9 mouse cellular contexts compared by ENCODE assay signal in genomic region chr1:40115271-40115670, GRCm38 (mm10). TPM values are rescaled to one million over a fixed set of nuclear protein-coding genes. Genes with fewer than 3 reads are reported as not detected.
DNase-seq lines count a peak whose midpoint lies in the region; ATAC-seq and TF ChIP-seq lines count a peak whose summit lies in the region.
"Had no signal": no experiment of that assay in that cellular context is flagged by ENCODE, and none has a peak within 500 bp of the region (broad histone marks: within the 10 kb centered on the region; RNA-seq: fewer than 3 reads in every experiment).

No protein-coding gene starts in this region.

- H3K4me2 ChIP-seq in hindbrain, embryonic 11.5 days (replicated peaks; ENCODE audit: low read depth, low read length), result no peak overlapping the region
- H3K4me2 ChIP-seq: limb, embryonic 15.5 days had no signal

- TF ChIP-seq CTCF in testis, adult 2 months (IDR thresholded peaks at IDR 0.05; ENCODE audit: control insufficient read depth, insufficient read depth, insufficient replicate concordance, low read depth, low read length), result peak; percentile 30; the same call in 1 of the 2 replicates

- no peak overlapping the region for H3K9ac ChIP-seq in hindbrain, embryonic 11.5 days (ENCODE audit: low read depth, low read length)
- H3K9ac ChIP-seq: limb, embryonic 15.5 days had no signal

- no peak overlapping the region for H3K27ac ChIP-seq in hindbrain, embryonic 11.5 days (ENCODE audit: low read depth, low read length)
- H3K27ac ChIP-seq in hindbrain, embryonic 10.5 days, result no peak overlapping the region
- no peak overlapping the region for H3K27ac ChIP-seq in testis, adult 2 months (ENCODE audit: control insufficient read depth, insufficient read depth, low read depth, low read length)
- H3K27ac ChIP-seq: limb, embryonic 15.5 days had no signal

- ATAC-seq in hindbrain, embryonic 11.5 days (ENCODE audit: low FRiP score), result no peak
- peak; percentile 60; the same call in 1 of the 2 replicates for ATAC-seq in megakaryocyte-erythroid progenitor cell, adult 5-6 weeks (replicated peaks; ENCODE audit: low FRiP score, low TSS enrichment, poor library complexity, severe bottlenecking)

- H3K9me3 ChIP-seq in hindbrain, embryonic 11.5 days (ENCODE audit: control insufficient read depth, low read length), result no peaks in the 10 kb centered on the region
- no peaks in the 10 kb centered on the region for H3K9me3 ChIP-seq in hindbrain, embryonic 10.5 days
- H3K9me3 ChIP-seq: limb, embryonic 15.5 days had no signal

- DNase-seq in hindbrain, embryonic 11.5 days (ENCODE audit: low spot score), result peak; percentile 80
- no peak for DNase-seq in hindbrain, embryonic 10.5 days (ENCODE audit: low spot score)
- DNase-seq in testis, postnatal 10 days (ENCODE audit: low spot score), result no peak
- peak; percentile 81 for DNase-seq in brain, adult 2 months (ENCODE audit: low read depth, low spot score)
- peak; percentile 73 for DNase-seq in forelimb bud, embryonic 11.5 days (ENCODE audit: low read depth, low spot score)
- DNase-seq in urinary bladder, postnatal 36 days (ENCODE audit: low spot score in 2 of 2), result no peak

- H3K4me1 ChIP-seq in hindbrain, embryonic 11.5 days (replicated peaks; ENCODE audit: control insufficient read depth, insufficient read depth, low read length), result no peaks in the 10 kb centered on the region
- H3K4me1 ChIP-seq in hindbrain, embryonic 10.5 days (replicated peaks), result peaks cover 8% of the 10 kb centered on the region
- H3K4me1 ChIP-seq in testis, adult 2 months (ENCODE audit: control insufficient read depth, insufficient read depth, low read length), result peaks cover 2% of the 10 kb centered on the region

- H3K4me3 ChIP-seq in hindbrain, embryonic 11.5 days (ENCODE audit: low read depth, low read length), result no peak overlapping the region
- H3K4me3 ChIP-seq in hindbrain, embryonic 10.5 days, result no peak overlapping the region
- H3K4me3 ChIP-seq in testis, adult 2 months (ENCODE audit: control insufficient read depth, low read depth, low read length), result no peak overlapping the region
- H3K4me3 ChIP-seq: limb, embryonic 15.5 days had no signal

- no peaks in the 10 kb centered on the region for H3K27me3 ChIP-seq in hindbrain, embryonic 11.5 days (ENCODE audit: control insufficient read depth, insufficient read depth, low read length)
- no peaks in the 10 kb centered on the region for H3K27me3 ChIP-seq in hindbrain, embryonic 10.5 days (ENCODE audit: insufficient read depth, poor library complexity, severe bottlenecking)
- H3K27me3 ChIP-seq in testis, adult 2 months (ENCODE audit: control insufficient read depth, insufficient read depth, low read length), result no peaks in the 10 kb centered on the region
- H3K27me3 ChIP-seq: limb, embryonic 15.5 days had no signal

- no peaks in the 10 kb centered on the region for H3K36me3 ChIP-seq in hindbrain, embryonic 11.5 days (ENCODE audit: control insufficient read depth, insufficient read depth, low read length)
- H3K36me3 ChIP-seq in hindbrain, embryonic 10.5 days, result no peaks in the 10 kb centered on the region
- no peaks in the 10 kb centered on the region for H3K36me3 ChIP-seq in testis, adult 2 months (ENCODE audit: control insufficient read depth, insufficient read depth, low read length)
- H3K36me3 ChIP-seq: limb, embryonic 15.5 days had no signal

- no peak for TF ChIP-seq POLR2A in testis, adult 2 months (IDR thresholded peaks at IDR 0.05; ENCODE audit: control insufficient read depth, low read depth, low read length)

- 51% methylated on average over 8 of the region's 8 CpGs for WGBS in hindbrain, embryonic 11.5 days
- WGBS in hindbrain, embryonic 10.5 days, result 49% methylated on average over 8 of the region's 8 CpGs

RNA-seq across cellular contexts. Expression of gene Il1r2, which starts 41.4 kb away (rescaled TPM):
- polyA plus RNA-seq in hindbrain, embryonic 11.5 days (2014; fragmentation: Nextera tagmentation; extraction: Ambion mirVana), result 0.27 TPM in 1 of 2 replicates, not detected in the other
- polyA plus RNA-seq in hindbrain, embryonic 10.5 days (2016; fragmentation: Nextera tagmentation; extraction: Ambion mirVana), result 0.27 TPM in 1 of 2 replicates, not detected in the other
- 0.12 TPM in 1 of 2 replicates, not detected in the other for polyA plus RNA-seq in testis, adult 2 months (2012; rRNA removed)
- total RNA-seq in megakaryocyte-erythroid progenitor cell, adult 5-6 weeks (2014; fragmentation: Nextera tagmentation), result 3.6 TPM in 1 of 2 replicates, not detected in the other
- 1.4 TPM in 1 of 2 replicates, not detected in the other for total RNA-seq in megakaryocyte-erythroid progenitor cell, adult 5-6 weeks (2017)

Comparison
In these comparisons a context has a peak if more than half of its experiments do, and no peak if none do; other contexts are left out.
1. DNase-seq: peak in hindbrain, embryonic 11.5 days (single experiment), brain, adult 2 months (single experiment) and forelimb bud, embryonic 11.5 days (single experiment); none in hindbrain, embryonic 10.5 days (single experiment), testis, postnatal 10 days (single experiment) and urinary bladder, postnatal 36 days (0 of 2).